Mouse (Mus musculus): ENCODE data around the gene Stard13. TPM values are rescaled to one million over a fixed set of nuclear protein-coding genes. Genes with fewer than 3 reads are reported as not detected.

Stard13 gene
- 19.1 and 20.8 TPM in 2 replicates for polyA plus RNA-seq (2015; fragmentation: Nextera tagmentation; extraction: Ambion mirVana)

- Histone ChIP-seq H3K27me3 (replicated peaks; ENCODE audit: insufficient read depth, low read length) (no peaks in the 10 kb centered on the region), H3K9ac (replicated peaks; ENCODE audit: low read depth) (peak within 1 kb of the TSS; percentile 54), H3K27ac (ENCODE audit: low read length) (no peak within 1 kb of the TSS; the same call in 1 of the 2 replicates), H3K4me2 (replicated peaks; ENCODE audit: low read depth, low read length) (peak within 1 kb of the TSS; percentile 96), H3K9me3 (ENCODE audit: low read length) (no peaks in the 10 kb centered on the region), H3K36me3 (ENCODE audit: insufficient read depth, low read length) (no peaks in the 10 kb centered on the region), H3K4me3 (ENCODE audit: low read depth, low read length) (peak within 1 kb of the TSS; percentile 56), H3K4me1 (ENCODE audit: insufficient read depth, low read depth, low read length) (peaks cover 8% of the 10 kb centered on the region)
- WGBS, result under 1% methylated on average over 36 of the region's 49 CpGs
- DNase-seq (ENCODE audit: low spot score), result peak; percentile 58
- no peak for TF ChIP-seq EP300 (IDR thresholded peaks at IDR 0.05)
- TF ChIP-seq CTCF (IDR thresholded peaks at IDR 0.05), result no peak
- ATAC-seq, result peak; percentile 83
Observed at GRCm38 (mm10) chr5:151233400-151234031, at the start of gene Stard13. Stard13 (minus strand) TSS chr5:151233836.

GRCm38 (mm10) chr5:151279531-151279930 is 45.9 kb upstream of the Stard13 start:
- Histone ChIP-seq H3K4me3 (ENCODE audit: low read depth, low read length) (no peak overlapping the region), H3K36me3 (ENCODE audit: insufficient read depth, low read length) (no peaks in the 10 kb centered on the region), H3K4me2 (replicated peaks; ENCODE audit: low read depth, low read length) (no peak overlapping the region), H3K27me3 (replicated peaks; ENCODE audit: insufficient read depth, low read length) (no peaks in the 10 kb centered on the region), H3K9me3 (ENCODE audit: low read length) (no peaks in the 10 kb centered on the region), H3K9ac (replicated peaks; ENCODE audit: low read depth) (no peak overlapping the region), H3K27ac (ENCODE audit: low read length) (no peak overlapping the region), H3K4me1 (ENCODE audit: insufficient read depth, low read depth, low read length) (no peaks in the 10 kb centered on the region)
- WGBS, result 67% methylated on average over 7 of the region's 7 CpGs
- no peak for TF ChIP-seq EP300 (IDR thresholded peaks at IDR 0.05)
- TF ChIP-seq CTCF (IDR thresholded peaks at IDR 0.05), result no peak
- no peak for ATAC-seq
- DNase-seq (ENCODE audit: low spot score), result no peak

- Histone ChIP-seq H3K9ac (replicated peaks; ENCODE audit: low read depth) (no peak overlapping the region), H3K4me3 (ENCODE audit: low read depth, low read length) (no peak overlapping the region), H3K27ac (ENCODE audit: low read length) (no peak overlapping the region), H3K4me1 (ENCODE audit: insufficient read depth, low read depth, low read length) (no peaks in the 10 kb centered on the region), H3K36me3 (ENCODE audit: insufficient read depth, low read length) (no peaks in the 10 kb centered on the region), H3K9me3 (ENCODE audit: low read length) (no peaks in the 10 kb centered on the region), H3K4me2 (replicated peaks; ENCODE audit: low read depth, low read length) (no peak overlapping the region), H3K27me3 (replicated peaks; ENCODE audit: insufficient read depth, low read length) (no peaks in the 10 kb centered on the region)
- DNase-seq (ENCODE audit: low spot score) (no peak), ATAC-seq (no peak)
- no peak for TF ChIP-seq EP300 (IDR thresholded peaks at IDR 0.05)
- no peak for TF ChIP-seq CTCF (IDR thresholded peaks at IDR 0.05)
- WGBS, result 71% methylated on average over 6 of the region's 6 CpGs
Observed at GRCm38 (mm10) chr5:151277927-151278326, 44.3 kb upstream of the Stard13 start.

GRCm38 (mm10) chr5:151275986-151276385 is 42.4 kb upstream of the Stard13 start:
- Histone ChIP-seq H3K36me3 (ENCODE audit: insufficient read depth, low read length) (no peaks in the 10 kb centered on the region), H3K4me3 (ENCODE audit: low read depth, low read length) (no peak overlapping the region), H3K4me2 (replicated peaks; ENCODE audit: low read depth, low read length) (no peak overlapping the region), H3K27ac (ENCODE audit: low read length) (no peak overlapping the region), H3K4me1 (ENCODE audit: insufficient read depth, low read depth, low read length) (no peaks in the 10 kb centered on the region), H3K27me3 (replicated peaks; ENCODE audit: insufficient read depth, low read length) (no peaks in the 10 kb centered on the region), H3K9ac (replicated peaks; ENCODE audit: low read depth) (no peak overlapping the region), H3K9me3 (ENCODE audit: low read length) (no peaks in the 10 kb centered on the region)
- no peak for ATAC-seq
- 96% methylated on average over 2 of the region's 2 CpGs for WGBS
- no peak for DNase-seq (ENCODE audit: low spot score)
- no peak for TF ChIP-seq CTCF (IDR thresholded peaks at IDR 0.05)
- no peak for TF ChIP-seq EP300 (IDR thresholded peaks at IDR 0.05)

GRCm38 (mm10) chr5:151274265-151274664 is 40.6 kb upstream of the Stard13 start:
- Histone ChIP-seq H3K9me3 (ENCODE audit: low read length) (no peaks in the 10 kb centered on the region), H3K27ac (ENCODE audit: low read length) (no peak overlapping the region), H3K4me2 (replicated peaks; ENCODE audit: low read depth, low read length) (no peak overlapping the region), H3K27me3 (replicated peaks; ENCODE audit: insufficient read depth, low read length) (no peaks in the 10 kb centered on the region), H3K9ac (replicated peaks; ENCODE audit: low read depth) (no peak overlapping the region), H3K4me1 (ENCODE audit: insufficient read depth, low read depth, low read length) (no peaks in the 10 kb centered on the region), H3K4me3 (ENCODE audit: low read depth, low read length) (no peak overlapping the region), H3K36me3 (ENCODE audit: insufficient read depth, low read length) (no peaks in the 10 kb centered on the region)
- no peak for DNase-seq (ENCODE audit: low spot score)
- ATAC-seq, result no peak
- WGBS, result 46% methylated on average over 6 of the region's 6 CpGs
- TF ChIP-seq CTCF (IDR thresholded peaks at IDR 0.05) (no peak), EP300 (IDR thresholded peaks at IDR 0.05) (no peak)

- Histone ChIP-seq H3K27me3 (replicated peaks; ENCODE audit: insufficient read depth, low read length) (no peaks in the 10 kb centered on the region), H3K4me2 (replicated peaks; ENCODE audit: low read depth, low read length) (no peak overlapping the region), H3K9ac (replicated peaks; ENCODE audit: low read depth) (no peak overlapping the region), H3K9me3 (ENCODE audit: low read length) (no peaks in the 10 kb centered on the region), H3K27ac (ENCODE audit: low read length) (no peak overlapping the region), H3K4me1 (ENCODE audit: insufficient read depth, low read depth, low read length) (no peaks in the 10 kb centered on the region), H3K4me3 (ENCODE audit: low read depth, low read length) (no peak overlapping the region), H3K36me3 (ENCODE audit: insufficient read depth, low read length) (no peaks in the 10 kb centered on the region)
- WGBS, result 85% methylated on average over 5 of the region's 5 CpGs
- no peak for TF ChIP-seq EP300 (IDR thresholded peaks at IDR 0.05)
- no peak for TF ChIP-seq CTCF (IDR thresholded peaks at IDR 0.05)
- DNase-seq (ENCODE audit: low spot score) (no peak), ATAC-seq (no peak)
Observed at GRCm38 (mm10) chr5:151270815-151271214, 37.2 kb upstream of the Stard13 start.
